Mouse (Mus musculus) thymus, adult 2 months (tissue): Measurements from ENCODE around the gene Kcnrg.

ENCODE experiments used
- CTCF ChIP-seq: fragments of 200-500 bp; IDR thresholded peaks from 2 replicates; pipeline ENCODE4 v1.5.1; 2012; ENCODE audit warnings: mild to moderate bottlenecking, control low read depth, low read length, moderate library complexity, borderline replicate concordance; ENCODE audit not compliant: control insufficient read depth, poor library complexity, insufficient read depth; ENCODE audit errors: extremely low read depth
- POLR2A ChIP-seq: fragments of 200-500 bp; IDR thresholded peaks from 2 replicates; pipeline ENCODE4 v1.6.1; 2012; ENCODE audit warnings: mild to moderate bottlenecking, low read length, control low read depth, moderate library complexity; ENCODE audit not compliant: control insufficient read depth, poor library complexity, insufficient read depth; ENCODE audit errors: extremely low read depth

- TF ChIP-seq CTCF: no peak
- peak; percentile 75; the same call in 1 of the 2 replicates for TF ChIP-seq POLR2A
These were observed 41.6 kb downstream of the Kcnrg start for GRCm38 (mm10) chr14:61648685-61649504.
